Comparison of ENCODE assay signal across 15 mouse cellular contexts in the genomic region with DNA sequence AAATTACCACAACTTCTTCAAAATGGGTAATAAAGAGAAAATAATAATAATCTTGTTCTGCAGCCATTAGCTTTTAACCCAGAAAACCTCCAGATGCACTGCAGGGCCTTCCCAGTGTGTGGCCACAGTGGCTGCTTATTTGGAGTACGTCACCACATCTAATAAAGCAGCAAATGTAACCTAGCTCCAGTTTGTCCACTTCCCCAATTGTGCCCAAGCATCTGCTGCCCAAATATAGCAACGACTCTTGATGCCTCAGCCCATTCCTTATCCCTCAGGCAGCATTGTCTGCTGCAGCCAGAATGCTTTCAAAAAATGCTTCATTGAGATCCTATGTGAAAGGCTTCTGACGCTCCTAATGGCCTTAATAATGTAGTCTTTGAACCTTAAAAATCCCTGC. TPM values are rescaled to one million over a fixed set of nuclear protein-coding genes. Genes with fewer than 3 reads are reported as not detected.
DNase-seq lines count a peak whose midpoint lies in the region; ATAC-seq and TF ChIP-seq lines count a peak whose summit lies in the region.
"Had no signal": no experiment of that assay in that cellular context is flagged by ENCODE, and none has a peak within 500 bp of the region (broad histone marks: within the 10 kb centered on the region; RNA-seq: fewer than 3 reads in every experiment).

No protein-coding gene starts in this region.

- peak overlapping the region; percentile 45 for H3K27ac ChIP-seq in heart, embryonic 12.5 days (ENCODE audit: poor library complexity, severe bottlenecking)
- peak overlapping the region; percentile 72 for H3K27ac ChIP-seq in kidney, postnatal 0 days
- no peak overlapping the region for H3K27ac ChIP-seq in MEL (ENCODE audit: control insufficient read depth, low read depth, low read length)
- H3K27ac ChIP-seq in macrophage = peak overlapping the region; percentile 55
- no peak overlapping the region for H3K27ac ChIP-seq in forebrain, postnatal 0 days (ENCODE audit: low read depth, low read length)
- H3K27ac ChIP-seq: embryonic facial prominence, embryonic 13.5 days; forebrain, embryonic 10.5 days; hindbrain, embryonic 12.5 days had no signal

- no peak for TF ChIP-seq CTCF in kidney, postnatal 0 days (IDR thresholded peaks at IDR 0.05; ENCODE audit: low read depth)
- no peak for TF ChIP-seq CTCF in MEL (IDR thresholded peaks at IDR 0.05 in 2 of 3, conservative IDR thresholded peaks at IDR 0.05 in 1 of 3; ENCODE audit: control insufficient read depth in 1 of 3, insufficient read depth in 1 of 3, low read depth in 2 of 3, low read length in 3 of 3, poor library complexity in 1 of 3, severe bottlenecking in 1 of 3)
- no peak for TF ChIP-seq CTCF in forebrain, postnatal 0 days (IDR thresholded peaks at IDR 0.05; ENCODE audit: low read depth)

- 69% methylated on average over 3 of the region's 3 CpGs for WGBS in heart, embryonic 12.5 days
- WGBS in kidney, postnatal 0 days = 57% methylated on average over 3 of the region's 3 CpGs
- WGBS in macrophage (ENCODE audit: missing documents) = 41% methylated on average over 3 of the region's 3 CpGs
- 44% methylated on average over 3 of the region's 3 CpGs for WGBS in forebrain, postnatal 0 days

- no peak for TF ChIP-seq RAD21 in MEL (IDR thresholded peaks at IDR 0.05; ENCODE audit: low read depth, low read length)

- no peak overlapping the region for H3K4me2 ChIP-seq in heart, embryonic 12.5 days
- no peak overlapping the region for H3K4me2 ChIP-seq in kidney, postnatal 0 days (ENCODE audit: low read length)
- no peak overlapping the region for H3K4me2 ChIP-seq in forebrain, postnatal 0 days (ENCODE audit: low read depth)
- H3K4me2 ChIP-seq: embryonic facial prominence, embryonic 13.5 days; hindbrain, embryonic 12.5 days; liver, embryonic 11.5 days had no signal

- H3K36me3 ChIP-seq in heart, embryonic 12.5 days = peaks cover 62% of the 10 kb centered on the region
- H3K36me3 ChIP-seq in kidney, postnatal 0 days (ENCODE audit: insufficient read depth, low read length) = peaks cover 29% of the 10 kb centered on the region
- H3K36me3 ChIP-seq in MEL (ENCODE audit: control insufficient read depth in 1 of 2, insufficient read depth in 2 of 2, low read length in 2 of 2) = peaks cover 0 to 5% of the 10 kb centered on the region in 2 experiments; a peak in 2 of 4 replicates
- no peaks in the 10 kb centered on the region for H3K36me3 ChIP-seq in macrophage (ENCODE audit: inconsistent target)
- no peaks in the 10 kb centered on the region for H3K36me3 ChIP-seq in forebrain, postnatal 0 days (ENCODE audit: insufficient read depth)

- H3K79me2 ChIP-seq in MEL (ENCODE audit: control insufficient read depth, insufficient read depth, low read length, poor library complexity) = no peaks in the 10 kb centered on the region
- no peaks in the 10 kb centered on the region for H3K79me2 ChIP-seq in macrophage (ENCODE audit: inconsistent target)

- no peaks in the 10 kb centered on the region for H3K27me3 ChIP-seq in heart, embryonic 12.5 days (replicated peaks)
- H3K27me3 ChIP-seq in kidney, postnatal 0 days (ENCODE audit: insufficient read depth, low read length) = no peaks in the 10 kb centered on the region
- no peaks in the 10 kb centered on the region for H3K27me3 ChIP-seq in MEL (ENCODE audit: control insufficient read depth in 1 of 2, insufficient read depth in 2 of 2, low read length in 2 of 2)
- no peaks in the 10 kb centered on the region for H3K27me3 ChIP-seq in forebrain, postnatal 0 days (ENCODE audit: insufficient read depth, low read length)
- H3K27me3 ChIP-seq: embryonic facial prominence, embryonic 13.5 days; hindbrain, embryonic 12.5 days had no signal

- DNase-seq in heart, postnatal 4 days = no peak
- no peak for DNase-seq in kidney, postnatal 0 days (ENCODE audit: low spot score)
- DNase-seq in kidney, adult 18-20 months = no peak
- peak; percentile 17 for DNase-seq in MEL (ENCODE audit: low read depth, low spot score)
- DNase-seq in forebrain, postnatal 0 days = no peak
- no peak for DNase-seq in thymus, postnatal 10 days (ENCODE audit: low spot score in 2 of 2)
- DNase-seq: adrenal gland, postnatal 10 days; cerebellum, postnatal 36 days; thymus, adult 2 months had no signal

- ATAC-seq in heart, embryonic 12.5 days (ENCODE audit: insufficient number of reproducible peaks, low FRiP score) = no peak
- ATAC-seq in kidney, postnatal 0 days (replicated peaks; ENCODE audit: low FRiP score, low read depth) = no peak
- no peak for ATAC-seq in forebrain, postnatal 0 days

- no peak overlapping the region for H3K9ac ChIP-seq in heart, embryonic 12.5 days
- H3K9ac ChIP-seq in kidney, postnatal 0 days (ENCODE audit: low read depth, low read length) = no peak overlapping the region
- no peak overlapping the region for H3K9ac ChIP-seq in MEL (ENCODE audit: control insufficient read depth, low read depth, low read length, poor library complexity, severe bottlenecking)
- H3K9ac ChIP-seq in forebrain, postnatal 0 days = no peak overlapping the region
- H3K9ac ChIP-seq: embryonic facial prominence, embryonic 13.5 days; hindbrain, embryonic 12.5 days had no signal

- no peak overlapping the region for H3K4me3 ChIP-seq in heart, embryonic 12.5 days
- no peak overlapping the region for H3K4me3 ChIP-seq in kidney, postnatal 0 days (replicated peaks; ENCODE audit: low read depth, low read length)
- H3K4me3 ChIP-seq in MEL (ENCODE audit: control insufficient read depth in 1 of 2, insufficient read depth in 1 of 2, low read depth in 2 of 2, low read length in 2 of 2) (no peak overlapping the region), macrophage (ENCODE audit: inconsistent target) (no peak overlapping the region)
- no peak overlapping the region for H3K4me3 ChIP-seq in forebrain, postnatal 0 days (ENCODE audit: low read depth, low read length)
- H3K4me3 ChIP-seq: embryonic facial prominence, embryonic 13.5 days; forebrain, embryonic 10.5 days; hindbrain, embryonic 12.5 days had no signal

- H3K9me3 ChIP-seq in heart, embryonic 12.5 days (replicated peaks) = peaks cover 6% of the 10 kb centered on the region; the same call in 1 of the 2 replicates
- H3K9me3 ChIP-seq in kidney, postnatal 0 days (replicated peaks; ENCODE audit: low read length) = no peaks in the 10 kb centered on the region
- no peaks in the 10 kb centered on the region for H3K9me3 ChIP-seq in MEL (replicated peaks; ENCODE audit: insufficient read depth, low read length)
- peaks cover 6% of the 10 kb centered on the region; the same call in 1 of the 2 replicates for H3K9me3 ChIP-seq in forebrain, postnatal 0 days (ENCODE audit: low read length)
- H3K9me3 ChIP-seq: embryonic facial prominence, embryonic 13.5 days had no signal

- TF ChIP-seq EP300 in MEL (IDR thresholded peaks at IDR 0.05; ENCODE audit: low read depth in 1 of 2, low read length in 2 of 2) = no peak

- peaks cover 14% of the 10 kb centered on the region for H3K4me1 ChIP-seq in heart, embryonic 12.5 days (replicated peaks)
- peaks cover 11% of the 10 kb centered on the region; the same call in 1 of the 2 replicates for H3K4me1 ChIP-seq in kidney, postnatal 0 days (replicated peaks; ENCODE audit: insufficient read depth, low read length)
- peaks cover 0 to 2% of the 10 kb centered on the region in 2 experiments; a peak in 3 of 4 replicates for H3K4me1 ChIP-seq in MEL (ENCODE audit: control insufficient read depth in 1 of 2, insufficient read depth in 2 of 2, low read length in 2 of 2)
- no peaks in the 10 kb centered on the region for H3K4me1 ChIP-seq in forebrain, postnatal 0 days (ENCODE audit: insufficient read depth)
- H3K4me1 ChIP-seq: embryonic facial prominence, embryonic 13.5 days; hindbrain, embryonic 12.5 days had no signal

- TF ChIP-seq POLR2A in MEL (IDR thresholded peaks at IDR 0.05; ENCODE audit: control insufficient read depth in 1 of 2, insufficient read depth in 1 of 2, low read depth in 1 of 2, low read length in 2 of 2, poor library complexity in 1 of 2) = no peak

TF ChIP-seq in MEL, 35 proteins besides CTCF, POLR2A, EP300 and RAD21:
- TF ChIP-seq ETS1 (IDR thresholded peaks at IDR 0.05; ENCODE audit: low read depth, low read length) = no peak
- no peak for TF ChIP-seq UBTF (IDR thresholded peaks at IDR 0.05; ENCODE audit: borderline replicate concordance, insufficient read depth, low read depth, low read length)
- TF ChIP-seq RCOR1 (IDR thresholded peaks at IDR 0.05; ENCODE audit: low read depth, low read length) = no peak
- TF ChIP-seq NRF1 (IDR thresholded peaks at IDR 0.05; ENCODE audit: insufficient read depth, low read depth, low read length, poor library complexity, severe bottlenecking) = no peak
- no peak for TF ChIP-seq TAL1 (IDR thresholded peaks at IDR 0.05; ENCODE audit: low read length)
- TF ChIP-seq ELF1 (IDR thresholded peaks at IDR 0.05; ENCODE audit: low read depth, low read length) = no peak
- TF ChIP-seq ZMIZ1 (IDR thresholded peaks at IDR 0.05; ENCODE audit: low read depth, low read length) = no peak
- TF ChIP-seq POLR2AphosphoS5 (IDR thresholded peaks at IDR 0.05; ENCODE audit: borderline replicate concordance, low read depth, low read length) = no peak
- TF ChIP-seq MYB (IDR thresholded peaks at IDR 0.05; ENCODE audit: low read depth, low read length) = no peak
- TF ChIP-seq SIN3A (IDR thresholded peaks at IDR 0.05; ENCODE audit: low read length) = no peak
- TF ChIP-seq JUND (IDR thresholded peaks at IDR 0.05; ENCODE audit: low read depth, low read length) = no peak
- no peak for TF ChIP-seq BHLHE40 (IDR thresholded peaks at IDR 0.05; ENCODE audit: borderline replicate concordance, low read depth, low read length)
- no peak for TF ChIP-seq TBP (IDR thresholded peaks at IDR 0.05; ENCODE audit: low read depth, low read length)

RNA-seq across cellular contexts. Expression of a gene that starts 49.2 kb away (rescaled TPM):
- polyA plus RNA-seq in heart, embryonic 12.5 days (2016; fragmentation: Nextera tagmentation; extraction: Ambion mirVana) = 15.9 and 18.2 TPM in 2 replicates
- total RNA-seq in heart, postnatal 4 days (2021) = 10 to 100 TPM; 23.4 to 29.1 TPM
- polyA plus RNA-seq in kidney, postnatal 0 days (2015; fragmentation: Nextera tagmentation; extraction: Ambion mirVana) = 93.6 and 93.8 TPM in 2 replicates
- total RNA-seq in MEL (2012; rRNA removed) = 2.5 and 4.0 TPM in 2 replicates
- polyA plus RNA-seq in MEL (2012; ENCODE audit: insufficient read depth in 1 of 2, insufficient read length in 2 of 2, low read depth in 1 of 2, low replicate concordance in 2 of 2, missing spikeins in 1 of 2) (1 to 10 TPM in 1 of 2 experiments, not detected in 1; 8.9 TPM), macrophage (2018) (0.52 to 3.2 TPM (median 0.86 TPM) in 3 replicates)
- total RNA-seq in macrophage (2018; cell fraction: chromatin; rRNA removed) = 1 to 10 TPM in 19 of 26 experiments, under 1 TPM in 6, not detected in 1; 0.25 to 7.3 (median 2.2) TPM
- total RNA-seq in macrophage (2018; cell fraction: cytosol; rRNA removed) = 1 to 10 TPM in 16 of 26 experiments, under 1 TPM in 10; 0.62 to 4.7 (median 1.5) TPM
- 1 to 10 TPM in 24 of 26 experiments, under 1 TPM in 2; 0.64 to 6.6 (median 3.5) TPM for total RNA-seq in macrophage (2018; cell fraction: nucleus; rRNA removed)
- 3.9 and 12.6 TPM in 2 replicates for total RNA-seq in forebrain, postnatal 0 days (2014; rRNA removed)
- 12.7 and 14.9 TPM in 2 replicates for polyA plus RNA-seq in forebrain, postnatal 0 days (2015; fragmentation: Nextera tagmentation; extraction: Ambion mirVana)

Comparison
In these comparisons a context has a peak if more than half of its experiments do, and no peak if none do; other contexts are left out.
1. H3K27ac ChIP-seq: peak in heart, embryonic 12.5 days (single experiment), kidney, postnatal 0 days (single experiment) and macrophage (single experiment); none in MEL (single experiment) and forebrain, postnatal 0 days (single experiment).